Mouse (Mus musculus): ENCODE results near the gene Cdh7. TPM values are rescaled to one million over a fixed set of nuclear protein-coding genes. Genes with fewer than 3 reads are reported as not detected.

Cdh7 gene
- polyA plus RNA-seq, 1 experiment from 2014 or later: 2.1 TPM

- Histone ChIP-seq H3K4me2 (ENCODE audit: low read depth, low read length) (no peak overlapping the region), H3K27ac (replicated peaks; ENCODE audit: low read depth, low read length) (no peak overlapping the region), H3K36me3 (ENCODE audit: control insufficient read depth, insufficient read depth, low read length) (no peaks in the 10 kb centered on the region), H3K9me3 (ENCODE audit: control insufficient read depth, low read length) (no peaks in the 10 kb centered on the region), H3K9ac (ENCODE audit: low read depth, low read length) (no peak overlapping the region), H3K4me1 (ENCODE audit: control insufficient read depth, insufficient read depth, low read length) (no peaks in the 10 kb centered on the region), H3K4me3 (ENCODE audit: low read depth, low read length) (no peak overlapping the region), H3K27me3 (replicated peaks; ENCODE audit: control insufficient read depth, insufficient read depth, low read length) (peaks cover 16% of the 10 kb centered on the region)
- 6% methylated on average over 1 of the region's 1 CpGs for WGBS
- DNase-seq (ENCODE audit: low spot score): peak; percentile 54
- ATAC-seq (ENCODE audit: low read depth): no peak
These were observed 3.2 kb downstream of the Cdh7 start for GRCm38 (mm10) chr1:109985468-109985867.

- ATAC-seq (ENCODE audit: low read depth) (no peak), DNase-seq (ENCODE audit: low spot score) (no peak)
- WGBS: 76% methylated on average over 2 of the region's 2 CpGs
- Histone ChIP-seq H3K4me3 (ENCODE audit: low read depth, low read length) (no peak overlapping the region), H3K36me3 (ENCODE audit: control insufficient read depth, insufficient read depth, low read length) (no peaks in the 10 kb centered on the region), H3K9ac (ENCODE audit: low read depth, low read length) (no peak overlapping the region), H3K4me2 (ENCODE audit: low read depth, low read length) (no peak overlapping the region), H3K9me3 (ENCODE audit: control insufficient read depth, low read length) (no peaks in the 10 kb centered on the region), H3K4me1 (ENCODE audit: control insufficient read depth, insufficient read depth, low read length) (no peaks in the 10 kb centered on the region), H3K27ac (replicated peaks; ENCODE audit: low read depth, low read length) (no peak overlapping the region), H3K27me3 (replicated peaks; ENCODE audit: control insufficient read depth, insufficient read depth, low read length) (no peaks in the 10 kb centered on the region)
These were observed 7.3 kb downstream of the Cdh7 start for GRCm38 (mm10) chr1:109989541-109989940.

- Histone ChIP-seq H3K9ac (ENCODE audit: low read depth, low read length) (no peak overlapping the region), H3K36me3 (ENCODE audit: control insufficient read depth, insufficient read depth, low read length) (no peaks in the 10 kb centered on the region), H3K9me3 (ENCODE audit: control insufficient read depth, low read length) (no peaks in the 10 kb centered on the region), H3K4me3 (ENCODE audit: low read depth, low read length) (no peak overlapping the region), H3K27me3 (replicated peaks; ENCODE audit: control insufficient read depth, insufficient read depth, low read length) (no peaks in the 10 kb centered on the region), H3K4me2 (ENCODE audit: low read depth, low read length) (no peak overlapping the region), H3K27ac (replicated peaks; ENCODE audit: low read depth, low read length) (no peak overlapping the region), H3K4me1 (ENCODE audit: control insufficient read depth, insufficient read depth, low read length) (no peaks in the 10 kb centered on the region)
- DNase-seq (ENCODE audit: low spot score) (no peak), ATAC-seq (ENCODE audit: low read depth) (no peak)
- 71% methylated on average over 5 of the region's 5 CpGs for WGBS
These were observed 11.7 kb downstream of the Cdh7 start for GRCm38 (mm10) chr1:109993906-109994305.

- Histone ChIP-seq H3K9ac (ENCODE audit: low read depth, low read length) (no peak overlapping the region), H3K36me3 (ENCODE audit: control insufficient read depth, insufficient read depth, low read length) (no peaks in the 10 kb centered on the region), H3K4me2 (ENCODE audit: low read depth, low read length) (no peak overlapping the region), H3K27me3 (replicated peaks; ENCODE audit: control insufficient read depth, insufficient read depth, low read length) (no peaks in the 10 kb centered on the region), H3K27ac (replicated peaks; ENCODE audit: low read depth, low read length) (no peak overlapping the region), H3K4me3 (ENCODE audit: low read depth, low read length) (no peak overlapping the region), H3K9me3 (ENCODE audit: control insufficient read depth, low read length) (no peaks in the 10 kb centered on the region), H3K4me1 (ENCODE audit: control insufficient read depth, insufficient read depth, low read length) (no peaks in the 10 kb centered on the region)
- DNase-seq (ENCODE audit: low spot score): peak; percentile 48
- ATAC-seq (ENCODE audit: low read depth): no peak
These were observed 22.2 kb downstream of the Cdh7 start for GRCm38 (mm10) chr1:110004451-110004850.

- peak; percentile 17 for DNase-seq (ENCODE audit: low spot score)
- H3K27me3 ChIP-seq (replicated peaks; ENCODE audit: control insufficient read depth, insufficient read depth, low read length): no peaks in the 10 kb centered on the region
- no peaks in the 10 kb centered on the region for H3K4me1 ChIP-seq (ENCODE audit: control insufficient read depth, insufficient read depth, low read length)
- H3K9ac ChIP-seq (ENCODE audit: low read depth, low read length): no peak overlapping the region
- no peak for ATAC-seq (ENCODE audit: low read depth)
- no peaks in the 10 kb centered on the region for H3K9me3 ChIP-seq (ENCODE audit: control insufficient read depth, low read length)
- no peak overlapping the region for H3K27ac ChIP-seq (replicated peaks; ENCODE audit: low read depth, low read length)
- WGBS: 56% methylated on average over 3 of the region's 3 CpGs
- H3K36me3 ChIP-seq (ENCODE audit: control insufficient read depth, insufficient read depth, low read length): no peaks in the 10 kb centered on the region
- H3K4me2 ChIP-seq (ENCODE audit: low read depth, low read length): no peak overlapping the region
- no peak overlapping the region for H3K4me3 ChIP-seq (ENCODE audit: low read depth, low read length)
These were observed 22.8 kb downstream of the Cdh7 start for GRCm38 (mm10) chr1:110005038-110005437.

GRCm38 (mm10) chr1:110012153-110012552, 29.9 kb downstream of the Cdh7 start:
- no peak for ATAC-seq (ENCODE audit: low read depth)
- no peaks in the 10 kb centered on the region for H3K4me1 ChIP-seq (ENCODE audit: control insufficient read depth, insufficient read depth, low read length)
- WGBS: 78% methylated on average over 1 of the region's 1 CpGs
- H3K9me3 ChIP-seq (ENCODE audit: control insufficient read depth, low read length): no peaks in the 10 kb centered on the region
- no peak overlapping the region for H3K9ac ChIP-seq (ENCODE audit: low read depth, low read length)
- H3K27ac ChIP-seq (replicated peaks; ENCODE audit: low read depth, low read length): no peak overlapping the region
- no peaks in the 10 kb centered on the region for H3K27me3 ChIP-seq (replicated peaks; ENCODE audit: control insufficient read depth, insufficient read depth, low read length)
- H3K36me3 ChIP-seq (ENCODE audit: control insufficient read depth, insufficient read depth, low read length): no peaks in the 10 kb centered on the region
- no peak for DNase-seq (ENCODE audit: low spot score)
- H3K4me3 ChIP-seq (ENCODE audit: low read depth, low read length): no peak overlapping the region
- no peak overlapping the region for H3K4me2 ChIP-seq (ENCODE audit: low read depth, low read length)

GRCm38 (mm10) chr1:110056317-110056716, 74.1 kb downstream of the Cdh7 start:
- no peaks in the 10 kb centered on the region for H3K27me3 ChIP-seq (replicated peaks; ENCODE audit: control insufficient read depth, insufficient read depth, low read length)
- ATAC-seq (ENCODE audit: low read depth) (no peak), DNase-seq (ENCODE audit: low spot score) (no peak)
- no peak overlapping the region for H3K9ac ChIP-seq (ENCODE audit: low read depth, low read length)
- H3K27ac ChIP-seq (replicated peaks; ENCODE audit: low read depth, low read length): no peak overlapping the region
- no peaks in the 10 kb centered on the region for H3K4me1 ChIP-seq (ENCODE audit: control insufficient read depth, insufficient read depth, low read length)
- H3K4me2 ChIP-seq (ENCODE audit: low read depth, low read length): no peak overlapping the region
- no peaks in the 10 kb centered on the region for H3K36me3 ChIP-seq (ENCODE audit: control insufficient read depth, insufficient read depth, low read length)
- no peak overlapping the region for H3K4me3 ChIP-seq (ENCODE audit: low read depth, low read length)
- H3K9me3 ChIP-seq (ENCODE audit: control insufficient read depth, low read length): no peaks in the 10 kb centered on the region

GRCm38 (mm10) chr1:110067405-110067804, 85.2 kb downstream of the Cdh7 start:
- no peaks in the 10 kb centered on the region for H3K36me3 ChIP-seq (ENCODE audit: control insufficient read depth, insufficient read depth, low read length)
- 84% methylated on average over 1 of the region's 1 CpGs for WGBS
- no peak overlapping the region for H3K27ac ChIP-seq (replicated peaks; ENCODE audit: low read depth, low read length)
- ATAC-seq (ENCODE audit: low read depth) (no peak), DNase-seq (ENCODE audit: low spot score) (no peak)
- H3K9ac ChIP-seq (ENCODE audit: low read depth, low read length): no peak overlapping the region
- H3K4me3 ChIP-seq (ENCODE audit: low read depth, low read length): no peak overlapping the region
- H3K4me2 ChIP-seq (ENCODE audit: low read depth, low read length): no peak overlapping the region
- no peaks in the 10 kb centered on the region for H3K4me1 ChIP-seq (ENCODE audit: control insufficient read depth, insufficient read depth, low read length)
- H3K9me3 ChIP-seq (ENCODE audit: control insufficient read depth, low read length): no peaks in the 10 kb centered on the region
- H3K27me3 ChIP-seq (replicated peaks; ENCODE audit: control insufficient read depth, insufficient read depth, low read length): no peaks in the 10 kb centered on the region

- H3K27me3 ChIP-seq (replicated peaks; ENCODE audit: control insufficient read depth, insufficient read depth, low read length): no peaks in the 10 kb centered on the region
- DNase-seq (ENCODE audit: low spot score) (peak; percentile 4), ATAC-seq (ENCODE audit: low read depth) (no peak)
- H3K9me3 ChIP-seq (ENCODE audit: control insufficient read depth, low read length): no peaks in the 10 kb centered on the region
- H3K9ac ChIP-seq (ENCODE audit: low read depth, low read length): no peak overlapping the region
- H3K36me3 ChIP-seq (ENCODE audit: control insufficient read depth, insufficient read depth, low read length): no peaks in the 10 kb centered on the region
- no peak overlapping the region for H3K4me2 ChIP-seq (ENCODE audit: low read depth, low read length)
- H3K4me3 ChIP-seq (ENCODE audit: low read depth, low read length): no peak overlapping the region
- H3K4me1 ChIP-seq (ENCODE audit: control insufficient read depth, insufficient read depth, low read length): no peaks in the 10 kb centered on the region
- no peak overlapping the region for H3K27ac ChIP-seq (replicated peaks; ENCODE audit: low read depth, low read length)
These were observed 96.2 kb downstream of the Cdh7 start for GRCm38 (mm10) chr1:110078471-110078870.

Measured in embryonic facial prominence, embryonic 14.5 days (tissue).